Mouse (Mus musculus): ENCODE data around the gene Btbd35f6. TPM values are rescaled to one million over a fixed set of nuclear protein-coding genes. Genes with fewer than 3 reads are reported as not detected.

Gene Btbd35f6
- polyA plus RNA-seq (2021; fragmentation: Nextera tagmentation) = not detected in 2 replicates
- long read RNA-seq, experiment 1 = 0 reads
- long read RNA-seq, experiment 2 = 0 reads

GRCm38 (mm10) chrX:33956440-33956839 lies at the start of gene Btbd35f6:
Btbd35f6 (minus strand) TSS chrX:33956540.

GRCm38 (mm10) chrX:33986716-33987115 lies 30.4 kb upstream of the Btbd35f6 start, which contains the start of gene Gm21870:
Gm21870 (minus strand) TSS chrX:33986816.

Other genes starting within 250 kb of the Btbd35f6 start
- gene Gm21870, start 30.3 kb upstream of the Btbd35f6 start, polyA plus RNA-seq (2021; fragmentation: Nextera tagmentation) = not detected in 2 replicates
- not detected in 2 replicates for gene Btbd35f9, start 205.0 kb upstream of the Btbd35f6 start, polyA plus RNA-seq (2021; fragmentation: Nextera tagmentation)

Data from left cerebral cortex, adult 6 months (tissue).